Mouse (Mus musculus): ENCODE results near the gene Arhgap45. TPM values are rescaled to one million over a fixed set of nuclear protein-coding genes. Genes with fewer than 3 reads are reported as not detected.
A peak's percentile ranks its signal among the peaks of the same experiment; 100 is the strongest.
"Not testable (repeated sequence)": the region's sequence is repeated elsewhere in the genome, so short reads cannot be mapped to it uniquely, and the experiment has no call there.

Gene Arhgap45
- polyA plus RNA-seq, 1 experiment = 0.53 TPM

GRCm38 (mm10) chr10:80053259-80053780, 36.9 kb downstream of the Arhgap45 start:
- peaks cover 23% of the 10 kb centered on the region for H3K79me2 ChIP-seq (ENCODE audit: control insufficient read depth, insufficient read depth)
- H3K4me3 ChIP-seq = peak overlapping the region; percentile 96
- TF ChIP-seq CEBPB (IDR thresholded peaks at IDR 0.05; ENCODE audit: insufficient read depth, poor library complexity, severe bottlenecking) (no peak), MYOG (IDR thresholded peaks at IDR 0.05; ENCODE audit: control insufficient read depth in 1 of 3, insufficient read depth in 1 of 3, insufficient read length in 2 of 3, low read depth in 2 of 3) (peak in 1 of 3 experiments; percentile 12), SRF (IDR thresholded peaks at IDR 0.05; ENCODE audit: control insufficient read depth, insufficient read length, low read depth) (peak; percentile 79), POLR2AphosphoS2 (IDR thresholded peaks at IDR 0.05; ENCODE audit: insufficient read length, low read depth) (peak; percentile 86), USF1 (IDR thresholded peaks at IDR 0.05; ENCODE audit: low read depth) (no peak), TCF3 (IDR thresholded peaks at IDR 0.05; ENCODE audit: insufficient read length, low read depth) (no peak), TCF12 (IDR thresholded peaks at IDR 0.05; ENCODE audit: insufficient read depth, poor library complexity, severe bottlenecking) (no peak), MYOD1 (IDR thresholded peaks at IDR 0.05; ENCODE audit: control insufficient read depth in 1 of 3, insufficient read length in 2 of 3, low read depth in 2 of 3) (peak in 1 of 3 experiments; percentile 22), MAX (IDR thresholded peaks at IDR 0.05; ENCODE audit: low read depth) (no peak), REST (IDR thresholded peaks at IDR 0.05; ENCODE audit: insufficient read depth, insufficient read length) (no peak), POLR2A (IDR thresholded peaks at IDR 0.05; ENCODE audit: insufficient read length, low read depth) (peak; percentile 57), E2F4 (IDR thresholded peaks at IDR 0.05; ENCODE audit: insufficient read depth) (no peak)
- H3K27me3 ChIP-seq (ENCODE audit: control insufficient read depth, insufficient read depth, insufficient read length) = no peaks in the 10 kb centered on the region
- H3K4me2 ChIP-seq (ENCODE audit: low read depth) = peak overlapping the region; percentile 74
- peak overlapping the region; percentile 71 for H3ac ChIP-seq (ENCODE audit: control insufficient read depth, insufficient read length)
- H3K36me3 ChIP-seq (ENCODE audit: control insufficient read depth, insufficient read depth) = peaks cover 8% of the 10 kb centered on the region

DNA sequence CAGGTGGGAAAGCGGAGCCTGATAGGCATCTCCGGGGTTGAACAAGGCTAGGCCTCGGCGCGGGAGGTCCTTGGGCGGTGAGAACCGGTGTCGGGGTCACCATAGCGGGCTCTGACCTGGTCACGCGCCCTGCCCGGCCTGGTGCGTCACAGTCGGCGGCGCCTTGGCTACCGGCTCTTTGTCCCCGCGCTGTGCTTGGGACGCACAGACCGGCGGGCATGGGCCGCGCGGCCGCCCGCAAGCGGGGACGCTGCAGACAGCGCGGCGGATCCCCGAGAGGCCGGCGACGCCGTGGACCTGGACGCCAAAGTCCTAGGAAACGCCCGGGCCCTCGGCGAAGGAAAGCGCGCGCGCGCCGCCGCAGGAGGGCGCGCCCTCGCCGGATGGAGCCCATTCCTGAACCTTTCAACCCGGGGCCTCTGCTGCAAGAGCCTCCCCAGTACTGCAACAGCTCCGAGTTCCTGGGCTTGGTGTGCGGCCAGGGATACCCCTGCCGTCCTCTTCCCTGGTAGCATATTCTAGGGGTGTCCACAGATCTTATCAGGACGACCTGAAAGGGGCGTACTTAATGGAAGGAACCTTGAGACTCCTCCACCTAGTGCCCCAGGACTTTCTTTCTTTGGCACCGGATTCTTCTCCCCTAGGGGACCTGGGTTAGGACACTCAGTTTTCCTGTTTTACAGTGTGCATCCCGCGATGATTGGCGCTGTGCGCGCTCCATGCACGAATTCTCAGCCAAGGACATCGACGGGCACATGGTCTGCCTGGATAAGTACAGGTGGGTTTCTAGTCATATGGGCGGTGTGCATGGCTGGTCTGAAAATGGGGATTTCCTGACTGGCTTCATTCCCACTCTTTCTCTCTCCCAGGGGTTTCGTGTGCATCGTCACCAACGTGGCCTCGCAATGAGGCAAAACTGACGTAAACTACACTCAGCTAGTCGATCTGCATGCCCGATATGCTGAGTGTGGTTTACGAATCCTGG, 37.7 kb downstream of the Arhgap45 start:
- H3K4me3 ChIP-seq = peak overlapping the region; percentile 96
- peaks cover 23% of the 10 kb centered on the region for H3K79me2 ChIP-seq (ENCODE audit: control insufficient read depth, insufficient read depth)
- TF ChIP-seq USF1 (IDR thresholded peaks at IDR 0.05; ENCODE audit: low read depth) (no peak), POLR2AphosphoS2 (IDR thresholded peaks at IDR 0.05; ENCODE audit: insufficient read length, low read depth) (peak; percentile 46), MAX (IDR thresholded peaks at IDR 0.05; ENCODE audit: low read depth) (no peak), SRF (IDR thresholded peaks at IDR 0.05; ENCODE audit: control insufficient read depth, insufficient read length, low read depth) (no peak), TCF3 (IDR thresholded peaks at IDR 0.05; ENCODE audit: insufficient read length, low read depth) (no peak), CEBPB (IDR thresholded peaks at IDR 0.05; ENCODE audit: insufficient read depth, poor library complexity, severe bottlenecking) (peak; percentile 70; the same call in 1 of the 2 replicates), E2F4 (IDR thresholded peaks at IDR 0.05; ENCODE audit: insufficient read depth) (no peak), MYOD1 (IDR thresholded peaks at IDR 0.05; ENCODE audit: control insufficient read depth in 1 of 3, insufficient read length in 2 of 3, low read depth in 2 of 3) (peak in 1 of 3 experiments; percentile 4), MYOG (IDR thresholded peaks at IDR 0.05; ENCODE audit: control insufficient read depth in 1 of 3, insufficient read depth in 1 of 3, insufficient read length in 2 of 3, low read depth in 2 of 3) (no peak), TCF12 (IDR thresholded peaks at IDR 0.05; ENCODE audit: insufficient read depth, poor library complexity, severe bottlenecking) (no peak), POLR2A (IDR thresholded peaks at IDR 0.05; ENCODE audit: insufficient read length, low read depth) (peak; percentile 48)
- peak overlapping the region; percentile 71 for H3ac ChIP-seq (ENCODE audit: control insufficient read depth, insufficient read length)
- H3K27me3 ChIP-seq (ENCODE audit: control insufficient read depth, insufficient read depth, insufficient read length) = no peaks in the 10 kb centered on the region
- H3K4me2 ChIP-seq (ENCODE audit: low read depth) = peak overlapping the region; percentile 91
- peaks cover 8% of the 10 kb centered on the region for H3K36me3 ChIP-seq (ENCODE audit: control insufficient read depth, insufficient read depth)

DNA sequence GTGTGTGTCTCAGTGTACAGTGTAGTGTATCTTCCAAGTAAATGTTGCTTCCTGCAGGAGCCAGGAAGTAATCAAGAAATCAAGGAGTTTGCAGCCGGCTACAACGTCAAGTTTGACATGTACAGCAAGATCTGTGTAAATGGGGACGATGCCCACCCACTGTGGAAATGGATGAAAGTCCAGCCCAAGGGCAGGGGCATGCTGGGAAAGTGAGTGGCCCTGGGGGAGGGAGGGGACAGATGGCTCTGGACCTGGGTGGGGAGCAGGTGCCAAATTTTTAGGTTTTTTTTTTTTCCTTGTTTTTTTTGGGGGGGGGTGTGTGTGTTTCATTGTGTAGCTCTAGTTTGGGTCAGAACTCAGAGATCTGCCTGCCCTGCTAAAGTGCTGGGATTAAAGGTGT, 38.5 kb downstream of the Arhgap45 start:
- Histone ChIP-seq H3K79me2 (ENCODE audit: control insufficient read depth, insufficient read depth) (peaks cover 23% of the 10 kb centered on the region), H3K36me3 (ENCODE audit: control insufficient read depth, insufficient read depth) (peaks cover 11% of the 10 kb centered on the region), H3ac (ENCODE audit: control insufficient read depth, insufficient read length) (peak overlapping the region; percentile 71), H3K4me2 (ENCODE audit: low read depth) (peak overlapping the region; percentile 91), H3K4me3 (peak overlapping the region; percentile 96)
- not testable (repeated sequence) for H3K27me3 ChIP-seq (ENCODE audit: control insufficient read depth, insufficient read depth, insufficient read length)

DNA sequence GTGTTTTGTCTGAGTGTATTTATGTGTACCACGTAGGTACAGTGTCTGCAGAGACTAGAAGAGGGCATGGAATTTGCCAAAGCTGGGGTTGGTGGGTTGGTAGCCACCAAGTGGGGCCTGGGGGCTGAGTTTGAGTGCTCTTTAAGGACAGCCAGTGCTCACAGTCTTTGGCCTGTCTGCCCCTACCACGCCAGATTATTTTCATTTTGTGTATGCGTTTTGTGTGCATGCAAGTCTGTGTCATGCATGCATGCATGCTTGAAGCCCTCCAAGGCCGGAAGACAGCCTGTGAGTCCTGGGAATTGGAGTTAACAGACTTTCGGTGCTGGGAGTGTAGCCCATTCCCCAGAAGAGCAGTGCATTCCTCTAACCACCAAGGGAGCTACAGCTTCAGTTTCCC, 38.9 kb downstream of the Arhgap45 start:
- H3ac ChIP-seq (ENCODE audit: control insufficient read depth, insufficient read length) = no peak overlapping the region
- peaks cover 11% of the 10 kb centered on the region for H3K36me3 ChIP-seq (ENCODE audit: control insufficient read depth, insufficient read depth)
- H3K27me3 ChIP-seq (ENCODE audit: control insufficient read depth, insufficient read depth, insufficient read length) = no peaks in the 10 kb centered on the region
- H3K79me2 ChIP-seq (ENCODE audit: control insufficient read depth, insufficient read depth) = peaks cover 23% of the 10 kb centered on the region
- TF ChIP-seq MAX (IDR thresholded peaks at IDR 0.05; ENCODE audit: low read depth) (no peak), POLR2AphosphoS2 (IDR thresholded peaks at IDR 0.05; ENCODE audit: insufficient read length, low read depth) (peak; percentile 55)
- peak overlapping the region; percentile 91 for H3K4me2 ChIP-seq (ENCODE audit: low read depth)
- peak overlapping the region; percentile 96 for H3K4me3 ChIP-seq

DNA sequence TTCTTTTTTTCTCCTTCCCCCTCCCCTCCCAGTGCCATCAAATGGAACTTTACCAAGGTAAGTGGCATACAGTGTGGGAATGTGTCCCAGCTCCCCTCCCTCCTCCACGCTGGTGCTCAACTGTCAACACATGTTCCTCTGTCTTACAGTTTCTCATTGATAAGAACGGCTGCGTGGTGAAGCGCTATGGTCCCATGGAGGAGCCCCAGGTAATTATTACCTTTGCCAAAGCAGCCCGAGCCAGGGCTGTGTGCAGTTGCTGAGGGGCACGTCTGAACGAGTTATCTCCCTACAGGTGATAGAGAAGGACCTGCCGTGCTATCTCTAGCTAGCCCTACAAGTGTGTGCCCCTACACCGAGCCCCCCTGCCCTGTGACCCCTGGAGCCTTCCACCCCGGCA, 39.4 kb downstream of the Arhgap45 start:
- peaks cover 23% of the 10 kb centered on the region for H3K79me2 ChIP-seq (ENCODE audit: control insufficient read depth, insufficient read depth)
- H3K36me3 ChIP-seq (ENCODE audit: control insufficient read depth, insufficient read depth) = peaks cover 11% of the 10 kb centered on the region
- peak; percentile 5 for TF ChIP-seq POLR2AphosphoS2 (IDR thresholded peaks at IDR 0.05; ENCODE audit: insufficient read length, low read depth)
- TF ChIP-seq E2F4 (IDR thresholded peaks at IDR 0.05; ENCODE audit: insufficient read depth) = no peak
- H3K4me3 ChIP-seq = peak overlapping the region; percentile 96
- H3K4me2 ChIP-seq (ENCODE audit: low read depth) = peak overlapping the region; percentile 91
- no peaks in the 10 kb centered on the region for H3K27me3 ChIP-seq (ENCODE audit: control insufficient read depth, insufficient read depth, insufficient read length)
- no peak overlapping the region for H3ac ChIP-seq (ENCODE audit: control insufficient read depth, insufficient read length)

All from myocyte (in vitro differentiated cells).